Mouse (Mus musculus) brain, embryonic 14.5 days (tissue): ENCODE measurements around the gene Sgpl1.

Source experiments
- CTCF ChIP-seq: fragments of 200-500 bp; IDR thresholded peaks from 2 replicates; pipeline ENCODE4 v1.5.1; 2012; ENCODE audit warnings: inconsistent platforms, mild to moderate bottlenecking, moderate library complexity, borderline replicate concordance; ENCODE audit not compliant: insufficient read depth, insufficient read length; ENCODE audit errors: extremely low read depth
- POLR2A ChIP-seq: fragments of 200-500 bp; IDR thresholded peaks from 2 replicates; pipeline ENCODE4 v1.6.1; 2012; ENCODE audit warnings: mild to moderate bottlenecking, inconsistent platforms, borderline replicate concordance; ENCODE audit not compliant: poor library complexity, insufficient read depth, insufficient read length, severe bottlenecking; ENCODE audit errors: extremely low read depth

DNA sequence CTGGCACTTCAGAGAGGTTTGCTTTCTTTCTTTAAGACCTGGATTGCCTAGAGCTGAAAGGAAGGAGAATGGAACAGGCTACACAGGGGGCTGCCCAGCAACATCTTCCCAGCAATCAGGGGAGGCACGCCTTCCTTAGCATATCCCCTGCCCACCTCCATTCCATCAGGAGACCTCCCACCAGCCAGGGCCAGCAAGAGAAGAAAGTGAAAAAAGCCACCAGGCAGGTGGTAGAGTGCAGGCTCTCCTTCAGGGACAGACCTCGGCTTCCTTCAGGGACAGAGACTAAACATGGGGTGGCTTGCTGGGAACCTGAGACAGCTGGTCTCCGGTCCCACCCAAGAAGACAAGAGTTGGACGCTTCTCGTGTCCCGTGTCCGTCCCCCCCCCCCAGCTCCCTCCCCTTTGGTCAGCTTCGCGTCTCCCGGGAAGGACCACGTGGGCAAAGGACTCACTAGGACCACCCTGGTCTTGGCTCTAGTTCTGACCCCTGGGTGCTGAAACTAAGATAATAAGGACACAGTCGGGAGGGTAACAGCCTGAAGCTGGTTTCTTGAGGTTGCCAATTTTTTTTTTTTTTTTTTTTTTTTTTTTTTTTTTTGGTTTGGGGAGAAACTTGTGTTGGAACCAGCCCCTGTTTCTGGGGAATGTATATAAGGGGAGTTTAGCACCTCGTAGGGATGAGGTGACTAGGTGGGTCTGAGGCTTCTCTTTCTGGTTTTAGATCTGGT lies 27.4 kb upstream of the Sgpl1 start:
- TF ChIP-seq POLR2A = no peak
- TF ChIP-seq CTCF = no peak
